Mouse (Mus musculus) urinary bladder, postnatal 10 days (tissue): ENCODE data around the gene Cmtr1.

Source experiments
- DNase-seq: peaks from one replicate; pipeline ENCODE4 v3.0.0; 2022; ENCODE audit warnings: low spot score

The Cmtr1 gene

GRCm38 (mm10) chr17:29669030-29669429 lies 8.6 kb downstream of the Cmtr1 start:
- DNase-seq = no peak

- no peak for DNase-seq
Measured at GRCm38 (mm10) chr17:29669936-29670335, 9.5 kb downstream of the Cmtr1 start.

- DNase-seq = no peak
Measured at GRCm38 (mm10) chr17:29671021-29671420, 10.6 kb downstream of the Cmtr1 start.

- DNase-seq = no peak
Measured at GRCm38 (mm10) chr17:29673325-29673724, 12.9 kb downstream of the Cmtr1 start.

- no peak for DNase-seq
Measured at GRCm38 (mm10) chr17:29678526-29678925, 18.1 kb downstream of the Cmtr1 start.

GRCm38 (mm10) chr17:29679038-29679767 lies 18.8 kb downstream of the Cmtr1 start:
- no peak for DNase-seq

GRCm38 (mm10) chr17:29680174-29680573 lies 19.8 kb downstream of the Cmtr1 start:
- no peak for DNase-seq

- DNase-seq = no peak
Measured at GRCm38 (mm10) chr17:29680921-29681320, 20.5 kb downstream of the Cmtr1 start.

- DNase-seq = no peak
Measured at GRCm38 (mm10) chr17:29681669-29682068, 21.3 kb downstream of the Cmtr1 start.

- no peak for DNase-seq
Measured at GRCm38 (mm10) chr17:29682261-29682660, 21.9 kb downstream of the Cmtr1 start.

GRCm38 (mm10) chr17:29683127-29683526 lies 22.7 kb downstream of the Cmtr1 start:
- no peak for DNase-seq

- no peak for DNase-seq
Measured at GRCm38 (mm10) chr17:29684275-29684674, 23.9 kb downstream of the Cmtr1 start.

GRCm38 (mm10) chr17:29686771-29687170 lies 26.4 kb downstream of the Cmtr1 start:
- no peak for DNase-seq

GRCm38 (mm10) chr17:29687373-29687772 lies 27.0 kb downstream of the Cmtr1 start:
- DNase-seq = no peak

- DNase-seq = no peak
Measured at GRCm38 (mm10) chr17:29688610-29689009, 28.2 kb downstream of the Cmtr1 start.

GRCm38 (mm10) chr17:29690257-29690656 lies 29.9 kb downstream of the Cmtr1 start:
- no peak for DNase-seq

- DNase-seq = no peak
Measured at GRCm38 (mm10) chr17:29692827-29693226, 32.4 kb downstream of the Cmtr1 start.

GRCm38 (mm10) chr17:29693571-29693970 lies 33.2 kb downstream of the Cmtr1 start:
- no peak for DNase-seq

- DNase-seq = no peak
Measured at GRCm38 (mm10) chr17:29694516-29694915, 34.1 kb downstream of the Cmtr1 start.

GRCm38 (mm10) chr17:29696940-29697339 lies 36.5 kb downstream of the Cmtr1 start:
- no peak for DNase-seq

- DNase-seq = no peak
Measured at GRCm38 (mm10) chr17:29698421-29698820, 38.0 kb downstream of the Cmtr1 start.

GRCm38 (mm10) chr17:29700573-29700972 lies 40.2 kb downstream of the Cmtr1 start:
- DNase-seq = no peak

GRCm38 (mm10) chr17:29702938-29703710 lies 42.7 kb downstream of the Cmtr1 start:
- no peak for DNase-seq
